Mouse (Mus musculus) liver, postnatal 0 days (tissue): ENCODE data around the gene Timp3.

ENCODE experiments used
- CTCF ChIP-seq: sonication (generic); IDR thresholded peaks from 2 replicates; pipeline ENCODE4 v1.5.1; 2016; ENCODE audit warnings: antibody characterized with exemption, low read depth
- EP300 ChIP-seq: IDR thresholded peaks from 2 replicates; pipeline ENCODE4 v1.6.1; 2016; ENCODE audit warnings: antibody characterized with exemption, low read depth, mild to moderate bottlenecking

DNA sequence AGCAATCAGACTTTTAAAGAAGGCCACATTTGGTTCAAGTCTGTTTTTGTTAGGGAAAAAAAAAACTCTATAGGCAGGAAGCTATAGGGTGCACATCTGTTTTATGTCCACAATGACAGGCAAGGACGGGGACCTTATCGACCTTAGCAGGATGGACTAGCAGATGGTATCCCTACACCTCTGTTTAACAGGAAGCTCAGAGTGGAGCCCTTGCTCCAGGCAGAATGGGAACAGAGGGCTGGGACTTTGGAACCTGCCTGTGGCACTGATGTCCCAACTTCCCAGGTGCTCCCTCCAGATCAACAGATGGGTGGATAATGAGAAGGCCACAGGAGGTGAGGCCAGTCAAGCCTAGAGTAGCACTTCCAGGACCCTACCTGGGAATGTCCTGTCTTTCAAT is 80.5 kb downstream of the Timp3 start:
- TF ChIP-seq CTCF = no peak
- no peak for TF ChIP-seq EP300
